In genomic region chrX:8247680-8248079, GRCm38 (mm10) we compare ENCODE assay signal across 26 mouse cellular contexts. TPM values are rescaled to one million over a fixed set of nuclear protein-coding genes. Genes with fewer than 3 reads are reported as not detected.
DNase-seq lines count a peak whose midpoint lies in the region; ATAC-seq and TF ChIP-seq lines count a peak whose summit lies in the region.
"Had no signal": no experiment of that assay in that cellular context is flagged by ENCODE, and none has a peak within 500 bp of the region (broad histone marks: within the 10 kb centered on the region; RNA-seq: fewer than 3 reads in every experiment).

No protein-coding gene starts in this region.

- no peak for TF ChIP-seq POLR2A in heart, adult 2 months (IDR thresholded peaks at IDR 0.05; ENCODE audit: insufficient read depth, low read depth, low read length)
- TF ChIP-seq POLR2A in lung, adult 2 months (IDR thresholded peaks at IDR 0.05; ENCODE audit: borderline replicate concordance, extremely low read depth, low read depth, low read length) = no peak

- no peaks in the 10 kb centered on the region for H3K27me3 ChIP-seq in heart, adult 2 months (ENCODE audit: control insufficient read depth, insufficient read depth, low read length)
- H3K27me3 ChIP-seq in heart, embryonic 10.5 days (ENCODE audit: insufficient read depth, poor library complexity, severe bottlenecking) = no peaks in the 10 kb centered on the region
- H3K27me3 ChIP-seq in kidney, postnatal 0 days (ENCODE audit: insufficient read depth, low read length) = no peaks in the 10 kb centered on the region
- H3K27me3 ChIP-seq in lung, postnatal 0 days (replicated peaks; ENCODE audit: insufficient read depth, low read length) = no peaks in the 10 kb centered on the region
- H3K27me3 ChIP-seq: CH12.LX; lung, embryonic 15.5 days had no signal

- TF ChIP-seq CTCF in heart, adult 2 months (IDR thresholded peaks at IDR 0.05) = peak; percentile 45
- TF ChIP-seq CTCF in kidney, postnatal 0 days (IDR thresholded peaks at IDR 0.05; ENCODE audit: low read depth) = peak; percentile 50
- peak; percentile 54 for TF ChIP-seq CTCF in lung, postnatal 0 days (IDR thresholded peaks at IDR 0.05)
- no peak for TF ChIP-seq CTCF in lung, adult 2 months (IDR thresholded peaks at IDR 0.05; ENCODE audit: insufficient read depth, low read length)

- WGBS in heart, adult 2 months = 82% methylated on average over 2 of the region's 2 CpGs
- 78% methylated on average over 2 of the region's 2 CpGs for WGBS in heart, embryonic 10.5 days
- 80% methylated on average over 2 of the region's 2 CpGs for WGBS in kidney, postnatal 0 days
- WGBS in lung, postnatal 0 days = 78% methylated on average over 2 of the region's 2 CpGs
- 63% methylated on average over 2 of the region's 2 CpGs for WGBS in lung, adult 2 months

- ATAC-seq in kidney, postnatal 0 days (replicated peaks; ENCODE audit: low FRiP score, low read depth) = no peak
- ATAC-seq in lung, postnatal 0 days = no peak
- ATAC-seq: activated CD4-positive, CD25-positive, alpha-beta regulatory T cell, adult 4 months had no signal

- no peaks in the 10 kb centered on the region for H3K79me2 ChIP-seq in heart, adult 2 months (replicated peaks; ENCODE audit: control insufficient read depth, insufficient read depth, low read length)

- no peak for TF ChIP-seq EP300 in heart, adult 2 months (IDR thresholded peaks at IDR 0.05; ENCODE audit: insufficient read depth, low read depth, low read length)
- TF ChIP-seq EP300 in lung, postnatal 0 days (IDR thresholded peaks at IDR 0.05) = no peak

- no peaks in the 10 kb centered on the region for H3K9me3 ChIP-seq in heart, embryonic 10.5 days
- no peaks in the 10 kb centered on the region for H3K9me3 ChIP-seq in kidney, postnatal 0 days (replicated peaks; ENCODE audit: low read length)
- H3K9me3 ChIP-seq in lung, postnatal 0 days (ENCODE audit: low read length) = no peaks in the 10 kb centered on the region
- H3K9me3 ChIP-seq: forebrain, embryonic 10.5 days; G1E; limb, embryonic 10.5 days; lung, embryonic 15.5 days had no signal

- H3K4me3 ChIP-seq in heart, adult 2 months = no peak overlapping the region
- H3K4me3 ChIP-seq in heart, embryonic 10.5 days = no peak overlapping the region
- H3K4me3 ChIP-seq in kidney, postnatal 0 days (replicated peaks; ENCODE audit: low read depth, low read length) = no peak overlapping the region
- H3K4me3 ChIP-seq in lung, postnatal 0 days (ENCODE audit: low read depth, low read length) = no peak overlapping the region
- no peak overlapping the region for H3K4me3 ChIP-seq in lung, adult 2 months (replicated peaks; ENCODE audit: extremely low read depth, low read depth, low read length)
- H3K4me3 ChIP-seq: forebrain, embryonic 10.5 days; hindbrain, embryonic 10.5 days; limb, embryonic 10.5 days; lung, embryonic 15.5 days; midbrain, embryonic 10.5 days had no signal

- intact Hi-C loops in heart, adult 2 months (cut with DNase I) = loop anchor here (5.0 kb wide), 1 partner anchor 40 kb away; the partner anchor contains the start of gene Porcn

- H3K27ac ChIP-seq in heart, adult 2 months = no peak overlapping the region
- no peak overlapping the region for H3K27ac ChIP-seq in heart, embryonic 10.5 days
- H3K27ac ChIP-seq in kidney, postnatal 0 days = no peak overlapping the region
- no peak overlapping the region for H3K27ac ChIP-seq in lung, postnatal 0 days (ENCODE audit: low read length)
- H3K27ac ChIP-seq: forebrain, embryonic 10.5 days; hindbrain, embryonic 10.5 days; limb, embryonic 10.5 days; lung, embryonic 15.5 days; macrophage; midbrain, embryonic 10.5 days had no signal

- H3K4me1 ChIP-seq in heart, adult 2 months (ENCODE audit: control insufficient read depth, insufficient read depth, low read length) = no peaks in the 10 kb centered on the region
- H3K4me1 ChIP-seq in heart, embryonic 10.5 days = no peaks in the 10 kb centered on the region; the same call in 1 of the 2 replicates
- no peaks in the 10 kb centered on the region for H3K4me1 ChIP-seq in kidney, postnatal 0 days (replicated peaks; ENCODE audit: insufficient read depth, low read length)
- no peaks in the 10 kb centered on the region for H3K4me1 ChIP-seq in lung, postnatal 0 days (ENCODE audit: insufficient read depth, low read depth, low read length)
- no peaks in the 10 kb centered on the region for H3K4me1 ChIP-seq in lung, adult 2 months (ENCODE audit: control insufficient read depth, insufficient read depth, low read length)
- H3K4me1 ChIP-seq: limb, embryonic 10.5 days had no signal

- H3K9ac ChIP-seq in heart, adult 2 months (ENCODE audit: low read depth, low read length) = no peak overlapping the region
- no peak overlapping the region for H3K9ac ChIP-seq in kidney, postnatal 0 days (ENCODE audit: low read depth, low read length)
- H3K9ac ChIP-seq in lung, postnatal 0 days (replicated peaks; ENCODE audit: low read depth) = no peak overlapping the region
- H3K9ac ChIP-seq: lung, embryonic 15.5 days had no signal

- H3K36me3 ChIP-seq in heart, adult 2 months (ENCODE audit: control insufficient read depth, insufficient read depth, low read length) = no peaks in the 10 kb centered on the region
- no peaks in the 10 kb centered on the region; the same call in 1 of the 2 replicates for H3K36me3 ChIP-seq in heart, embryonic 10.5 days
- no peaks in the 10 kb centered on the region for H3K36me3 ChIP-seq in kidney, postnatal 0 days (ENCODE audit: insufficient read depth, low read length)
- H3K36me3 ChIP-seq in lung, postnatal 0 days (ENCODE audit: insufficient read depth, low read length) = no peaks in the 10 kb centered on the region

- DNase-seq in heart, adult 2 months = no peak
- DNase-seq in heart, embryonic 10.5 days (ENCODE audit: low spot score) = no peak
- DNase-seq in kidney, postnatal 0 days (ENCODE audit: low spot score) = no peak
- DNase-seq in kidney, postnatal 14 days = no peak
- no peak for DNase-seq in lung, postnatal 0 days (ENCODE audit: low spot score)
- DNase-seq in lung, adult 2 months = no peak
- DNase-seq in ovary, postnatal 10 days (ENCODE audit: low spot score) = no peak
- DNase-seq: adrenal gland, adult 8-10 months; B cell, adult 2 months; cerebellum, adult 11-12 months; heart, postnatal 10 days; kidney, adult 18-20 months; kidney, postnatal 4 days; layer of hippocampus, adult 9-11 months; right cerebral cortex, postnatal 14 days had no signal

- H3K4me2 ChIP-seq in kidney, postnatal 0 days (ENCODE audit: low read length) = no peak overlapping the region
- no peak overlapping the region for H3K4me2 ChIP-seq in lung, postnatal 0 days (replicated peaks; ENCODE audit: low read depth, low read length)
- H3K4me2 ChIP-seq: heart, embryonic 11.5 days; lung, embryonic 15.5 days had no signal

RNA-seq across cellular contexts. Expression of gene Ftsj1, which starts 4.5 kb away (rescaled TPM):
- total RNA-seq in heart, adult 2 months (2021) = 10 to 100 TPM in 1 of 2 experiments, 1 to 10 TPM in 1; 9.6 to 11.8 TPM
- polyA plus RNA-seq in heart, adult 2 months (2012; rRNA removed) = 20.0 and 24.0 TPM in 2 replicates
- polyA plus RNA-seq in heart, embryonic 10.5 days (2016; fragmentation: Nextera tagmentation; extraction: Ambion mirVana) = 30.3 and 40.3 TPM in 2 replicates
- polyA plus RNA-seq in kidney, postnatal 0 days (2015; fragmentation: Nextera tagmentation; extraction: Ambion mirVana) = 27.7 and 29.2 TPM in 2 replicates
- 24.2 and 26.5 TPM in 2 replicates for polyA plus RNA-seq in lung, postnatal 0 days (2015; fragmentation: Nextera tagmentation; extraction: Ambion mirVana)
- 26.3 and 33.1 TPM in 2 replicates for polyA plus RNA-seq in lung, adult 2 months (2012; rRNA removed)

RNA-seq across cellular contexts. Expression of gene Slc38a5, which starts 23.3 kb away (rescaled TPM):
- total RNA-seq in heart, adult 2 months (2021) = 1 to 10 TPM in 1 of 2 experiments, under 1 TPM in 1; 0.29 to 1.4 TPM
- 0.70 and 1.9 TPM in 2 replicates for polyA plus RNA-seq in heart, adult 2 months (2012; rRNA removed)
- polyA plus RNA-seq in heart, embryonic 10.5 days (2016; fragmentation: Nextera tagmentation; extraction: Ambion mirVana) = 15.0 and 16.5 TPM in 2 replicates
- polyA plus RNA-seq in kidney, postnatal 0 days (2015; fragmentation: Nextera tagmentation; extraction: Ambion mirVana) = 0.42 and 0.93 TPM in 2 replicates
- 88.1 and 90.0 TPM in 2 replicates for polyA plus RNA-seq in lung, postnatal 0 days (2015; fragmentation: Nextera tagmentation; extraction: Ambion mirVana)
- polyA plus RNA-seq in lung, adult 2 months (2012; rRNA removed) = 67.1 and 103 TPM in 2 replicates
- total RNA-seq: adrenal gland, adult 8-10 months; CH12.LX; neutrophil, adult 5-6 weeks had no signal
- polyA plus RNA-seq: macrophage had no signal

RNA-seq across cellular contexts. Expression of gene Porcn, which starts 41.4 kb away (rescaled TPM):
- 1 to 10 TPM; 2.3 to 2.9 TPM for total RNA-seq in heart, adult 2 months (2021)
- polyA plus RNA-seq in heart, adult 2 months (2012; rRNA removed) = 11.9 and 15.8 TPM in 2 replicates
- 4.6 and 5.5 TPM in 2 replicates for polyA plus RNA-seq in heart, embryonic 10.5 days (2016; fragmentation: Nextera tagmentation; extraction: Ambion mirVana)
- 7.7 and 8.9 TPM in 2 replicates for polyA plus RNA-seq in kidney, postnatal 0 days (2015; fragmentation: Nextera tagmentation; extraction: Ambion mirVana)
- polyA plus RNA-seq in lung, postnatal 0 days (2015; fragmentation: Nextera tagmentation; extraction: Ambion mirVana) = 20.3 and 22.3 TPM in 2 replicates
- 79.5 and 86.0 TPM in 2 replicates for polyA plus RNA-seq in lung, adult 2 months (2012; rRNA removed)

RNA-seq across cellular contexts. Expression of gene Ebp, which starts 54.4 kb away (rescaled TPM):
- total RNA-seq in heart, adult 2 months (2021) = 10 to 100 TPM; 15.2 to 23.1 TPM
- 37.3 and 40.2 TPM in 2 replicates for polyA plus RNA-seq in heart, adult 2 months (2012; rRNA removed)
- 29.6 and 30.1 TPM in 2 replicates for polyA plus RNA-seq in heart, embryonic 10.5 days (2016; fragmentation: Nextera tagmentation; extraction: Ambion mirVana)
- 50.9 and 54.2 TPM in 2 replicates for polyA plus RNA-seq in kidney, postnatal 0 days (2015; fragmentation: Nextera tagmentation; extraction: Ambion mirVana)
- 51.0 and 58.1 TPM in 2 replicates for polyA plus RNA-seq in lung, postnatal 0 days (2015; fragmentation: Nextera tagmentation; extraction: Ambion mirVana)
- polyA plus RNA-seq in lung, adult 2 months (2012; rRNA removed) = 104 and 106 TPM in 2 replicates
